Mouse (Mus musculus): ENCODE results near the gene Zfp790.

GRCm38 (mm10) chr7:29861660-29862059 is 45.7 kb downstream of the Zfp790 start:
- TF ChIP-seq CTCF (IDR thresholded peaks at IDR 0.05; ENCODE audit: low read depth) (0 out of 2 replicates have a peak, but pooled peaks have one; percentile 20), EP300 (IDR thresholded peaks at IDR 0.05; ENCODE audit: low read depth) (no peak)

Data from heart, postnatal 0 days (tissue).